Mouse (Mus musculus) ES-E14 (cell line): ENCODE results near the gene Lyrm9. TPM values are rescaled to one million over a fixed set of nuclear protein-coding genes. Genes with fewer than 3 reads are reported as not detected.

Experiments
- DNase-seq: peaks from one replicate; pipeline ENCODE4 v3.0.0-alpha.2; 2013; ENCODE audit warnings: low read depth, low spot score
- H3K27ac ChIP-seq: 2 replicates; pipeline ENCODE4 v1.5.1; 2012; ENCODE audit warnings: low read depth, mild to moderate bottlenecking, low read length, moderate library complexity, mixed read lengths; ENCODE audit not compliant: poor library complexity, insufficient read depth, severe bottlenecking
- H3K36me3 ChIP-seq: 2 replicates; pipeline ENCODE4 v1.6.1; 2012; ENCODE audit warnings: mild to moderate bottlenecking, low read length, moderate library complexity, mixed read lengths; ENCODE audit not compliant: control insufficient read depth, poor library complexity, insufficient read depth, severe bottlenecking
- H3K4me1 ChIP-seq, 2 experiments: fragments of 150-350 bp in 1 of 2; sonication (generic) in 1 of 2; 2 replicates each; pipeline ENCODE4 v1.6.1; 2012; ENCODE audit warnings: low read length in 2 of 2, mild to moderate bottlenecking in 1 of 2, mixed read lengths in 1 of 2; ENCODE audit not compliant: control insufficient read depth in 2 of 2, insufficient read depth in 2 of 2, poor library complexity in 1 of 2
- H3K4me3 ChIP-seq, 2 experiments: fragments of 150-350 bp in 1 of 2; sonication (generic) in 1 of 2; 2 replicates each; pipeline ENCODE4 v1.5.1; 2012; ENCODE audit warnings: low read length in 2 of 2, low read depth in 1 of 2, mild to moderate bottlenecking in 1 of 2, mixed read lengths in 1 of 2; ENCODE audit not compliant: insufficient read depth in 1 of 2, poor library complexity in 1 of 2, severe bottlenecking in 1 of 2
- H3K9ac ChIP-seq: 2 replicates; pipeline ENCODE4 v1.6.1; 2012; ENCODE audit warnings: low read depth, mild to moderate bottlenecking, low read length, mixed read lengths; ENCODE audit not compliant: poor library complexity, insufficient read depth, severe bottlenecking
- H3K9me3 ChIP-seq: fragments of 150-350 bp; sonication (generic); 2 replicates; pipeline ENCODE4 v1.6.1; 2012; ENCODE audit warnings: low read depth, mild to moderate bottlenecking, low read length; ENCODE audit not compliant: control insufficient read depth, insufficient read depth
- CHD2 ChIP-seq: IDR thresholded peaks from 2 replicates; pipeline ENCODE4 v1.6.1; 2014; ENCODE audit warnings: mild to moderate bottlenecking, low read depth, low read length, inconsistent platforms
- HCFC1 ChIP-seq: IDR thresholded peaks from 2 replicates; pipeline ENCODE4 v1.6.1; 2012; ENCODE audit warnings: low read length, inconsistent platforms, borderline replicate concordance; ENCODE audit not compliant: insufficient read depth
- MAFK ChIP-seq: IDR thresholded peaks from 2 replicates; pipeline ENCODE4 v1.6.1; 2014; ENCODE audit warnings: mild to moderate bottlenecking, low read depth, low read length, inconsistent platforms; ENCODE audit not compliant: insufficient read depth
- ZC3H11A ChIP-seq: IDR thresholded peaks from 2 replicates; pipeline ENCODE4 v1.6.1; 2012; ENCODE audit warnings: low read depth, mild to moderate bottlenecking, inconsistent platforms, low read length, borderline replicate concordance
- ZNF384 ChIP-seq: IDR thresholded peaks from 2 replicates; pipeline ENCODE4 v1.6.1; 2012; ENCODE audit warnings: low read depth, low read length, inconsistent platforms
- in situ Hi-C, 2 experiments: fragments of 600-800 bp; cut with MboI; formaldehyde crosslinking; loops; one replicate each; pipeline ENCODE4 v1.15.1; 2025; ENCODE audit warnings: low sequenced_read_pairs in 2 of 2, inconsistent platforms in 1 of 2; ENCODE audit not compliant: unreplicated experiment in 2 of 2
- total RNA-seq: library from RNA; depleted of rRNA; stranded (reverse); fragments of 300-350 nt; gene quantifications from 2 replicates; pipeline ENCODE4 v1.2.3, GENCODE M21; 2012

Gene Lyrm9
- total RNA-seq, 1 experiment, result 19.1 TPM

DNA sequence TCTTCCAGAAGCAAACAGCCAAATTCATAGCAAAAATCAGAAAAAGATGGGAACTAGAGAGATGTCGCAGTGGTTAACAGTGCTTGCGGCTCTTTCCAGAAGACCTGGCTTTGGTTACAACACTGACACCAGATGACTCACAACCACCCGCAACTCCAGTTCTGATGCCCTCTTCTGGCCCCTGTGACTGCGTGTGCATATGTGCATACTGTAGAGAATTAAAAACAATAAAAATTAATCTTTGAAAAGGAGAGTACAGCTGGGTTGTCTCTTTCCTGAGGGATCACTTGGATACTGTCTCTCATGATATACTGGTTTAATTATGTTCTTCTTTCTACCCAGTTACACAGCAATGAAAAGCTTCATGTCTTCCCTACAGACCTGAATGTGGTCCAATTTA, 20.2 kb downstream of the Lyrm9 start:
- Histone ChIP-seq H3K27ac (no peak overlapping the region), H3K9me3 (no peaks in the 10 kb centered on the region), H3K9ac (no peak overlapping the region), H3K36me3 (peaks cover 2% of the 10 kb centered on the region; the same call in 1 of the 2 replicates), H3K4me1 (no peaks in the 10 kb centered on the region; a peak in 1 of 4 replicates), H3K4me3 (no peak overlapping the region)
- in situ Hi-C loops, result no loop called here
- TF ChIP-seq HCFC1 (no peak), CHD2 (no peak), ZC3H11A (no peak), MAFK (no peak), ZNF384 (no peak)
- DNase-seq, result no peak

DNA sequence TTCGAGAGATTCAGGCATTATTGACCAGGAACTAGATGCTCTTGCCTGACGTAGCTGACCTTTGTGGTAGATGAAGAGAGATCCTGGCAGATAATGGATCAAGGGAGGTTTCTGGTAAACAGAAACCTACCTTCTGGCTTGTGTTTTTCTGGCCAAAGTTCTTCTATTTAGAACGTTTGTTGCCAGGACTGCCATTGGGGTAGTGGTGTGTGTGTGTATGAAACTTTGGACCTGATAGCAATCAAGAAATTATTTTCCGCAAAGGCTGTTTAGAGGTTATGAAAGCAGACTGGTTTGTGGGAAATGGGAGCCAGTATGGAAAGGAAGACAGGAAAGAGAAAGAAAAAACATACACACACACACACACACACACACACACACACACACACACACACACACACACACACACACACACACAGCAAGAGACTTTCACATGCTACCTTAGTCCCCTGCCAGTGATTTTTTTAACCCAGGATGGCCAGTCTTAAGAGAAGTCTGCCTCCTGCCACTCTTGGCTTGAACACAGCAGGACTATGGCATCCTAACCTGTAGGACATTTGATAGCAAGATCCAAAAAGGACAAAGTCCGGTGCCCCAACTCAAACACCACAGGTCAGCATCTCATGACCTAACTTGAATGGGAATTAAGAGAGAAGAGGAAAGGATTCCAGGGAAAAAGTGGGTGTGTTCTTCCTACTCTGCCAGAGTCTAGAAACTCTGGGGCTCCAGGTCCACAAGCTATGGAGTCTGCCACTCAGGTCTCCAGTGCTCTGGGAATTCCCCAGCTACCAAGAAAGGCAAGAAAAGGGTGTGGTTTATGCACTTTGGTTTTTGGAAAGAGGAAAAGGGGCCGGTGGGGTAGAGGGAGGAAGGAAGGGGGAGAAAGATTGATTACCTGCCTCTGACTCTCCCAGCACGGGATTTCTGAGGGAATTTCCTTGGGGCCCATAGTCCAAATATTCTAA, 21.8 kb downstream of the Lyrm9 start:
- in situ Hi-C loops, result no loop called here
- Histone ChIP-seq H3K27ac (no peak overlapping the region), H3K9ac (no peak overlapping the region), H3K36me3 (no peaks in the 10 kb centered on the region), H3K4me1 (peaks cover 0 to 2% of the 10 kb centered on the region in 2 experiments; a peak in 1 of 4 replicates), H3K4me3 (no peak overlapping the region), H3K9me3 (no peaks in the 10 kb centered on the region)
- no peak for DNase-seq
- TF ChIP-seq HCFC1 (no peak), MAFK (no peak), ZNF384 (no peak), ZC3H11A (no peak), CHD2 (no peak)

DNA sequence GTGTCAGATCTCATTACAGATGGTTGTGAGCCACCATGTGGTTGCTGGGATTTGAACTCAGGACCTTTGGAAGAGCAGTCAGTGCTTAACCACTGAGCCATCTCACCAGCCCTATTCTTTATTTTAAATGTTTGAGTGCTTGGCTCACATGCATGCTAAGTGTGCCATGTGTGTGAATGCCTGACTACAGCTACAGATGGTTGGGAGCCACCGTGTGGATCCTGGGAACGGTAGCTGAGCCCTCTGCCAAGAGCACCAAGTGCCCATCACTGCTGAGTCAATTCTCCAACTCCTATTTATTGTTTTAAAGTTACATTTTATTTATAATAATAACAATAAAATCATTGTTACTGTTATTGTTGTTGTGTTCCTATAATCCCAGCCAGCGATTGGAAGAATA, 23.5 kb downstream of the Lyrm9 start:
- TF ChIP-seq ZC3H11A, result no peak
- Histone ChIP-seq H3K9me3 (no peaks in the 10 kb centered on the region), H3K4me3 (no peak overlapping the region), H3K9ac (no peak overlapping the region), H3K4me1 (peaks cover 0 to 2% of the 10 kb centered on the region in 2 experiments; a peak in 1 of 4 replicates), H3K27ac (no peak overlapping the region), H3K36me3 (no peaks in the 10 kb centered on the region)
- no peak for DNase-seq
- in situ Hi-C loops, result no loop called here

DNA sequence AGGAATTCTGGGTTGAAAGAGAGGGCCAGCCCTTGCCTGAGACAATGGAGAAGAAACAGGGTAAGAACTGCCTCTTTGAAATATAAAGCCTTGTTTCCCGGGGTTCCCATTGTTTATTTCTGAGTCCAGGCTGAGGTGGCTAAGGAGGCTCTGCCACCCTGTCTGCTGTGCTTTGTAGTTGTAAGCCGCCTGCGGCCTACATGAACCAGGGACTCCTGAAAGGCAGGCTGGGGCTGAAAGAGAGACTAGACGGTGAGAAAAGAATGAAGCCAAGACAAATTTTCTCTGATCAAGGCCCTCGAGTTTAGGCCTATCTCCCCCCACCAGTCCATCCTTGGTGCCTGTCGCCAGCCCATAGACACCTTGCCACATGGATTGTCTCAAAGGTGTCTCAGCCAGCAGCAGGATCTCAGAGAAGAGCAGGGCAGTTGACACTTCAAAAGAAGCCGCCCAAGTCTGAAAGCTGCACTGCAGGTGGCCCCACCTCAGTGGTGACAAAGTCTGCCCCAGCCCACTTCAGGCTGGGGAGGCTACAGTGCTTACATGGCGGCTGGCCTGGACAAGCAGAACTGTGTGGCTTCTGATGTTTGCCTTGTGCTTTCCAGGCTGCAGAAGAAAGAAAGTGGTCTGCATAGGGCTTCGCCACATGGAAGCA, 25.0 kb downstream of the Lyrm9 start:
- no peaks in the 10 kb centered on the region for H3K36me3 ChIP-seq
- H3K4me3 ChIP-seq, result no peak overlapping the region
- no peak for DNase-seq
- H3K9me3 ChIP-seq, result no peaks in the 10 kb centered on the region
- in situ Hi-C loops, result no loop called here
- no peak overlapping the region for H3K9ac ChIP-seq
- TF ChIP-seq ZNF384 (no peak), MAFK (no peak), CHD2 (no peak), ZC3H11A (no peak), HCFC1 (no peak)
- H3K27ac ChIP-seq, result no peak overlapping the region
- peaks cover 0 to 2% of the 10 kb centered on the region in 2 experiments; a peak in 1 of 4 replicates for H3K4me1 ChIP-seq
